Mouse (Mus musculus) MEL-GATA-1-ER (cell line): ENCODE measurements around the gene Orm3.

Experiments used
- DNase-seq: peaks from one replicate; pipeline ENCODE4 v3.0.0-alpha.2; 2012; ENCODE audit warnings: low read depth; ENCODE audit errors: extremely low read depth

The Orm3 gene

GRCm38 (mm10) chr4:63368577-63368976 is 12.6 kb downstream of the Orm3 start:
- peak; percentile 32 for DNase-seq

GRCm38 (mm10) chr4:63370897-63371296 is 14.9 kb downstream of the Orm3 start:
- DNase-seq, result no peak

- peak; percentile 36 for DNase-seq
Observed at GRCm38 (mm10) chr4:63371890-63372289, 15.9 kb downstream of the Orm3 start.

- DNase-seq, result no peak
Observed at GRCm38 (mm10) chr4:63373404-63373803, 17.4 kb downstream of the Orm3 start.

GRCm38 (mm10) chr4:63374331-63374730 is 18.4 kb downstream of the Orm3 start:
- DNase-seq, result peak; percentile 52

- DNase-seq, result no peak
Observed at GRCm38 (mm10) chr4:63375367-63375766, 19.4 kb downstream of the Orm3 start.

- no peak for DNase-seq
Observed at GRCm38 (mm10) chr4:63377483-63377882, 21.5 kb downstream of the Orm3 start.

- no peak for DNase-seq
Observed at GRCm38 (mm10) chr4:63382676-63383369, 26.9 kb downstream of the Orm3 start.

GRCm38 (mm10) chr4:63383474-63383873 is 27.5 kb downstream of the Orm3 start:
- DNase-seq, result no peak

- no peak for DNase-seq
Observed at GRCm38 (mm10) chr4:63384262-63384661, 28.3 kb downstream of the Orm3 start.

- DNase-seq, result no peak
Observed at GRCm38 (mm10) chr4:63385253-63385652, 29.3 kb downstream of the Orm3 start.

GRCm38 (mm10) chr4:63385784-63386183 is 29.8 kb downstream of the Orm3 start:
- DNase-seq, result peak; percentile 80

GRCm38 (mm10) chr4:63388029-63388428 is 32.1 kb downstream of the Orm3 start:
- DNase-seq, result no peak

GRCm38 (mm10) chr4:63389121-63389886 is 33.3 kb downstream of the Orm3 start:
- no peak for DNase-seq

- DNase-seq, result no peak
Observed at GRCm38 (mm10) chr4:63389887-63390528, 34.0 kb downstream of the Orm3 start.

- DNase-seq, result no peak
Observed at GRCm38 (mm10) chr4:63391322-63391721, 35.4 kb downstream of the Orm3 start.

- DNase-seq, result no peak
Observed at GRCm38 (mm10) chr4:63397981-63398537, 42.1 kb downstream of the Orm3 start.

GRCm38 (mm10) chr4:63398854-63399609 is 43.1 kb downstream of the Orm3 start:
- no peak for DNase-seq

GRCm38 (mm10) chr4:63399691-63400270 is 43.8 kb downstream of the Orm3 start:
- DNase-seq, result no peak

GRCm38 (mm10) chr4:63400541-63401306 is 44.8 kb downstream of the Orm3 start:
- no peak for DNase-seq
